Mouse (Mus musculus) embryonic stem cell, embryonic (primary cell): ENCODE results near the gene Plekhb2.

Source experiments
- CTCF ChIA-PET, 4 experiments: fragments of 300-600 bp in 2 of 4; fragments of 350-600 bp in 2 of 4; sonication (Branson Sonifier 250); formaldehyde crosslinking; loops; one replicate each; lab custom pipeline; 2022; ENCODE audit warnings: inconsistent platforms in 2 of 4; lab: Charles Lee
- POLR2A ChIA-PET, 4 experiments: fragments of 300-600 bp in 2 of 4; fragments of 350-600 bp in 2 of 4; sonication (Branson Sonifier 250); formaldehyde crosslinking; loops; one replicate each; lab custom pipeline; 2022; ENCODE audit warnings: antibody characterized with exemption in 4 of 4, inconsistent platforms in 1 of 4; lab: Charles Lee

The Plekhb2 gene

GRCm38 (mm10) chr1:34879611-34880010 is 29.8 kb downstream of the Plekhb2 start:
- ChIA-PET POLR2A (interaction anchor here in 1 of 4 experiments (1.0 kb wide), 1 partner anchor 36 kb away, joined by 3 read pairs; the partner anchor contains the start of gene Fam168b), CTCF (no interaction called here)

- CTCF ChIA-PET: interaction anchor here in 1 of 4 experiments (0.6 kb wide), 1 partner anchor 115 kb away, joined by 3 read pairs; no protein-coding TSS in a partner anchor
- POLR2A ChIA-PET: interaction anchor here in 1 of 4 experiments (0.7 kb wide), 1 partner anchor 183 kb away, joined by 3 read pairs; no protein-coding TSS in a partner anchor
Observed at GRCm38 (mm10) chr1:34883776-34884175, 34.0 kb downstream of the Plekhb2 start.

- ChIA-PET POLR2A (interaction anchor here in 1 of 4 experiments (0.5 kb wide), 1 partner anchor 209 kb away, joined by 3 read pairs; no protein-coding TSS in a partner anchor), CTCF (interaction anchor here in 3 of 4 experiments (0.6 to 1.5 kb wide), 11 partner anchors 14 to 497 kb away, joined by 3 to 4 read pairs (median 3); no protein-coding TSS in a partner anchor)
Observed at GRCm38 (mm10) chr1:34891559-34892289, 41.9 kb downstream of the Plekhb2 start.

- ChIA-PET CTCF (interaction anchor here in 1 of 4 experiments (1.1 kb wide), 1 partner anchor 250 kb away, joined by 3 read pairs; no protein-coding TSS in a partner anchor), POLR2A (interaction anchor here in 1 of 4 experiments (0.5 kb wide), 1 partner anchor 208 kb away, joined by 3 read pairs; no protein-coding TSS in a partner anchor)
Observed at GRCm38 (mm10) chr1:34892466-34892865, 42.7 kb downstream of the Plekhb2 start.

- ChIA-PET CTCF (interaction anchor here in 3 of 4 experiments (0.9 to 1.6 kb wide), 10 partner anchors 9 to 492 kb away, joined by 3 to 5 read pairs (median 3); no protein-coding TSS in a partner anchor), POLR2A (no interaction called here)
Observed at GRCm38 (mm10) chr1:34893331-34893730, 43.6 kb downstream of the Plekhb2 start.

- ChIA-PET POLR2A (no interaction called here), CTCF (interaction anchor here in 3 of 4 experiments (0.9 to 3.1 kb wide), 12 partner anchors 9 to 491 kb away, joined by 3 to 9 read pairs (median 3); no protein-coding TSS in a partner anchor)
Observed at GRCm38 (mm10) chr1:34893831-34894230, 44.1 kb downstream of the Plekhb2 start.

- POLR2A ChIA-PET: no interaction called here
Observed at GRCm38 (mm10) chr1:34896102-34896501, 46.3 kb downstream of the Plekhb2 start.

GRCm38 (mm10) chr1:34896898-34897297 is 47.1 kb downstream of the Plekhb2 start:
- ChIA-PET CTCF (interaction anchor here in 3 of 4 experiments (0.5 to 3.1 kb wide), 4 partner anchors 26 to 1427 kb away, joined by 3 to 9 read pairs (median 4); no protein-coding TSS in a partner anchor), POLR2A (no interaction called here)

More at GRCm38 (mm10) chr1:34896102-34896501, 46.3 kb downstream of the Plekhb2 start:
- CTCF ChIA-PET: interaction anchor here in 1 of 4 experiments (3.1 kb wide), 1 partner anchor 29 kb away, joined by 9 read pairs; no protein-coding TSS in a partner anchor

- ChIA-PET POLR2A (no interaction called here), CTCF (interaction anchor here in 1 of 4 experiments (1.1 kb wide), 1 partner anchor 10 kb away, joined by 3 read pairs; no protein-coding TSS in a partner anchor)
Observed at GRCm38 (mm10) chr1:34928656-34929055, 78.9 kb downstream of the Plekhb2 start.
